Mouse (Mus musculus) left cerebral cortex, adult 18-20 months (tissue): ENCODE measurements around the gene Ikbip. TPM values are rescaled to one million over a fixed set of nuclear protein-coding genes. Genes with fewer than 3 reads are reported as not detected.

Source experiments
- DNase-seq, 2 experiments: peaks; one replicate each; pipeline ENCODE4 v3.0.0; 2021 to 2022; ENCODE audit warnings: low spot score in 2 of 2, mixed read lengths in 1 of 2
- long read RNA-seq, 2 experiments: library from polyadenylated mRNA; stranded (forward); transcript quantifications; one replicate each; pipeline ENCODE4 v2.0.0; 2021
- total RNA-seq, 2 experiments: library from RNA; stranded (reverse); gene quantifications; 2 replicates each; pipeline ENCODE4 v1.2.3; 2021

The Ikbip gene
- total RNA-seq = 10 to 100 TPM; 13.0 to 14.2 TPM
- long read RNA-seq, experiment 1, transcript Ikbip-202 (3 exons, 1,328 nt) = major isoform, 7 of 13 reads
- long read RNA-seq, experiment 1, partial matches to known transcripts = 0 of 13 reads
- long read RNA-seq, experiment 1, other reads (novel, unspliced or antisense) = 6 of 13 reads
- long read RNA-seq, experiment 2, transcript Ikbip-202 (3 exons, 1,328 nt) = major isoform, 11 of 12 reads
- long read RNA-seq, experiment 2, partial matches to known transcripts = 0 of 12 reads
- long read RNA-seq, experiment 2, other reads (novel, unspliced or antisense) = 0 of 12 reads

- peak; percentile 99 to 100 for DNase-seq
Measured at GRCm38 (mm10) chr10:91082550-91083392, at the start of gene Ikbip, which contains the start of gene Apaf1. Ikbip (plus strand) TSS chr10:91082940. Apaf1 (minus strand) TSS chr10:91082770.

- peak; percentile 76 to 80 for DNase-seq
Measured at GRCm38 (mm10) chr10:91033942-91034341, 48.8 kb upstream of the Ikbip start.

GRCm38 (mm10) chr10:91049696-91050095 lies 33.0 kb upstream of the Ikbip start:
- no peak for DNase-seq

- DNase-seq = no peak
Measured at GRCm38 (mm10) chr10:91051156-91051555, 31.6 kb upstream of the Ikbip start.

- DNase-seq = no peak
Measured at GRCm38 (mm10) chr10:91052734-91053133, 30.0 kb upstream of the Ikbip start.

- DNase-seq = no peak
Measured at GRCm38 (mm10) chr10:91060742-91061141, 22.0 kb upstream of the Ikbip start.

GRCm38 (mm10) chr10:91062355-91062754 lies 20.4 kb upstream of the Ikbip start:
- DNase-seq = no peak

GRCm38 (mm10) chr10:91071768-91072167 lies 11.0 kb upstream of the Ikbip start:
- DNase-seq = no peak

GRCm38 (mm10) chr10:91073345-91073744 lies 9.4 kb upstream of the Ikbip start:
- no peak for DNase-seq

GRCm38 (mm10) chr10:91076667-91077066 lies 6.1 kb upstream of the Ikbip start:
- no peak for DNase-seq

- DNase-seq = no peak
Measured at GRCm38 (mm10) chr10:91080540-91080939, 2.2 kb upstream of the Ikbip start.

- no peak for DNase-seq
Measured at GRCm38 (mm10) chr10:91081959-91082507, 707 bp upstream of the Ikbip start.

GRCm38 (mm10) chr10:91083393-91083927 lies 720 bp downstream of the Ikbip start:
- DNase-seq = no peak

GRCm38 (mm10) chr10:91092812-91093211 lies 10.1 kb downstream of the Ikbip start:
- DNase-seq = no peak

- no peak for DNase-seq
Measured at GRCm38 (mm10) chr10:91094251-91095104, 11.7 kb downstream of the Ikbip start.

GRCm38 (mm10) chr10:91098056-91098455 lies 15.3 kb downstream of the Ikbip start:
- no peak for DNase-seq

GRCm38 (mm10) chr10:91100101-91100500 lies 17.4 kb downstream of the Ikbip start:
- DNase-seq = no peak

- DNase-seq = no peak
Measured at GRCm38 (mm10) chr10:91101936-91102335, 19.2 kb downstream of the Ikbip start.

- no peak for DNase-seq
Measured at GRCm38 (mm10) chr10:91102799-91103590, 20.3 kb downstream of the Ikbip start.

- no peak for DNase-seq
Measured at GRCm38 (mm10) chr10:91105981-91106380, 23.2 kb downstream of the Ikbip start.
